Mouse (Mus musculus) urinary bladder, postnatal 36 days (tissue): ENCODE measurements around the gene Gm10563.
"Not testable (repeated sequence)": the region's sequence is repeated elsewhere in the genome, so short reads cannot be mapped to it uniquely, and the experiment has no call there.

Source experiments
- DNase-seq, 2 experiments: peaks; one replicate each; pipeline ENCODE4 v3.0.0; 2022; ENCODE audit warnings: low spot score in 2 of 2, mixed read lengths in 1 of 2

The Gm10563 gene

DNA sequence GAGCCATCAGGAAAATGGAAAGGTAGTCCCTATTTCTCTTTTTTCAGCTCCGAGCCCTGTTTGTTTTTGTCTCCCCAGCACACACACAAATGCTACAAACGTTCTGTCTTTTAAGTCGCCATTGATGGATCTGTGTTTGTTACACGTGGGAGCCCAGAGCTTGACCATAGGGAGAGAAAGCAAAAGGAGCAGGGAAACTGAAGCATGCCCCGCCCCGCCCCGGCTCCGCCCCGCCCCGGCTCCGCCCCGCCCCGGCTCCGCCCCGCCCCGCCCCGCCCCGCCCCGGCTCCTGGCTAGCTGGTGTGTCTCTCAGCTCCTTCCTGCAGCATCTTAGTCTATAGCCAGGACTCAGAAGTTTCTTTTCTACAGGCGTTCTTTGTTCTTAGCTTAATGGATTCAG lies 46.7 kb downstream of the Gm10563 start:
- DNase-seq, result no peak

DNA sequence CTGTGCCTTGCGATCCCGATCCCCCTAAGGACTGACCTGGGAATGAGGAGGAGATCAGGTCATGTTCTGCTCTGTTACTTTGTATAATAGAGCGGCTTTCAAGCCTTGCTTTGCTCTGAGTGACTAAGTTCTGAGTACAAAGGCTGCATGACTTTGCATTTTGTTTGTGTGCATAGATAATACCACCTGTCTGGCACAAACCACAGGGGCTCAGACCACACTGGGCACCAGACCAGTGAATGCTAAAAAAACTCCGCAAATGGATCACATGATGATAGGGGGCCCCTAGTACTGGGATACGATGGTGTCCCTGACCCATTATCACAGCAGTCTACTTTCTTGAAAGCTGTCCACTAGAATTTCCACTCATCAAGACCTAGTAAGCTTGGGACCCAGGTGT lies 48.6 kb downstream of the Gm10563 start:
- no peak for DNase-seq

DNA sequence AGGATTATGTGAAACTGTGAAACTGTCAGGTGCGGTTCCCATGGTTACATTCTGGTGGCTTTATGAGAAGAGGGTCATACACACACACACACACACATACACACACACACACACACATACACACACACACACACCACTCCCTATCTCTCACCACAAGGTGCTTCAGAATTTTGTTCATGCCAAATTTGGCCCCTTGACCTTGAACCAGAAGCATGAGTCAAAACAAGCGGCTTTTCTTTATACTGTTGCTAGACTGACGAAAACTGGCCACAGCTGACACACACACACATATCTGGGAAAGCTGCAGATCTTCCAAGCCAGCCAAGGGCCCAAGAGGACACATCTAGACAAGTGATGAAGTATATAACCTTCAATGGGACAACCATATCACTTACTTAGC lies 49.4 kb downstream of the Gm10563 start:
- no peak for DNase-seq

DNA sequence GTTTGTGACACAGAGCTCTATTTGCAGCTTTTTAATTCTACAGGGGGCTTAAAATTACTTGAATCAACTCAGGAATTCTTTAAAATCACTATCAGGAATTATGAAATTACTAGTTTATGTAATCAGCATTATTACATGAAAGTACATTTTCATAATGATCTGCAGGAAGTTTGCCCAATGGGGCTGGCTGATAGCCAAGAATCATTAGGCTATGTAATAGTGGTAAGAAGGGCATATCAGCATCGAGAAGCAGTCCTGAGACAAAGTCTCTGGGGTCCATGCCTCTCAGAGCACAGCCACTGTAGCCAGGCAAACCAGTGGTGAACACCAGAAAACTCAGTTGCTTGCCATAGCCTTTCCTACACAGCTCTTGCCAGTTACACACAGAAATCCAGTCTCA lies 51.4 kb downstream of the Gm10563 start:
- DNase-seq, result no peak

DNA sequence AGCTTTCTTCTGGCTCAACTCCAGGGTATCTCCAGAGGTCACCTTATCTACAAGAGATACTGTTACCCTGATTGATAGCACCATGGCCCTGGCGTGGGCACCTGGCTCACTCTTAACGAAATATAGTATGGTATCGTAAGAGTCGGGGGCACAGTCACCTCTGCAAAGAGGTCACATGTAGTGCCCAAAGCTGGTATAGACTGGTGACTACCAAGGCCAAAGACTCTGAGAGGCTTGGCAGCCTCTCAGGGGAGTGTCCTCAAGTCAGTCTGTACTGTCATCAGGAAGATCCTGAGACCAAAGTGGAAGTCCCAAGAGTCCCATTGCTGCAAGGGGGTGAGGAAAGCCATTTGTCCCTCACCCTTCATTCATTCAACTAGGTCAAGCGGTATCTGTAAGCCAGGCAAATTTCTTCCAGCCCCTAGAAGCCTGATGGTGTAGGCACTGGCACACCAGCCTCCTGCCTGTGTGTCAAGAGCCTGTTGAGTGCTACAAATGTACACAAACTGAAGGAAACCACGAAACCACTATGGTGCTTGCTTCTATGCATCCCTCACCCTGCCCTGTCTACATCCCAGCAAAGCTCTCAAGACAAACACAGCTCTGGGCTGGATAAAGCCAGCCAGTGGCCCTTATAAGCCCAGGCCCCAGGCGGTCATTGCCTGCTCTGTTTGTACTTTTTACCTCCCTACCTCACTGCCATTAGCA lies 54.0 kb downstream of the Gm10563 start:
- no peak for DNase-seq

DNA sequence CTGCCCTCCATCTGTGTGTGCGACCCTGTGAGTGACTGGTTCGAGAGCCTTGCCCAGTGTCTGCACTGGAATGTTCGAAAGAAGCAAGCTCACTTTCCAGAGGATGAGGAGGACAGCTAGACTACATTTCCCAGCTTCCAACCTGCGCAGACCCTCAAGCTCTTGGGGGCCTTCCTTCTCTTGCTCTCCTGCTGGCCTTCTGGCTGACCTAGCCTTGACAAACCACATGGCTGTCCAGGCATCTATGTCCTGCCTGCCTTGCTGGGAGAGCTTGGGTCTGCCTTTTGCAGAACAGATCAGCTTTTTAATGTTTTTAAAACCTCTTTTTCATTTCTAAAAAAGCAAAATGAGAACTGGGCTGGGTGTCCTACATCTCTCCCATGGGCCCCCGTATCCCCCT lies 55.9 kb downstream of the Gm10563 start:
- DNase-seq, result no peak

DNA sequence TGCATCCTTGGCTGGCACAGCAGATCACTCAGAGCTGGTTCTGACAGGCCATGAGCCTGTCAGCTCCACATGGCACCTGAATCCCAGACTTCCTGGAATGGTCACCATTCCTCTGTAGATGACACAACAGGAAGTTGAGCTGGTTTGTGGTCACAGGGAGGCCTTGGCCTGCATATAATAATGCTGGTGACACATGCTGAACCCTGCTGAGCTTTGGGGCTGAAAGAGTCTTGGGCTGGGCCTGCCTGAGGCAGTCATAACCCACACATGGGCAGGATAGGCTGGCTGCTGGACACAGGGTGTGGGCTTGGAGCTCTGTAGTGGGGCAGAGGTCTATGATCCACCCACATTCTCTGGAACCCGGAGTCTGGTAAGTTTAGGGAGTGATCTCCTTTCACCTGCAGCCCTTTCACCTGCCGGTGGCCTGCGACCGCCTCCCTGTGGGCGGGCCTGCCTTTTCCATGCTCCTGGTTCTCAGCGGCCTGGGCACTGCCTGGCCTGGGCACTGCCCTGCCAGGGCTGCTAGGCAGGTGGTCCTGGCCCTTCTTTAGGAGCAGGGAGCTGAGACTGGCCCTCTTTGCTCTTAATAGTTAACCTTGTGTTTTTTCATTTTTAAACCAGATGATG lies 62.8 kb downstream of the Gm10563 start:
- peak; percentile 45 to 74 for DNase-seq

DNA sequence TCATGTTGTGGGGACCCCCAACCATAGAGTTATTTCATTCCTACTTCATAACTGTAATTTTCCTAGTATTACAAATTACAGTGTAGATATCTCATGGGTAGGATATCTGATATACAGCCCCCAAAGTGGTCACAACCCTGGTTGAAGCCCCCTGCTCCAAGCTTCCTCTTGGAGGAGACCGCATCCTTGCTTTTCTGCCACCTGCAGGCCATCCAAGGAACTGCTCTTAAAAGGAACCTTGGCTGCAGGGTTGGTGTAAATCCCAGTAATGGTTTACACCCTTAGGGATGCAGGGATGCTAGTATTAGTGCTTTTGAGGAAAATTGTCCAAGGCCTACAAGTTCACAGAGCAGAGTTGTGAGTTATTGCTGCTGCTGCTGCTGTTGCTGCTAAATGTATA lies 64.8 kb downstream of the Gm10563 start:
- DNase-seq, result no peak

DNA sequence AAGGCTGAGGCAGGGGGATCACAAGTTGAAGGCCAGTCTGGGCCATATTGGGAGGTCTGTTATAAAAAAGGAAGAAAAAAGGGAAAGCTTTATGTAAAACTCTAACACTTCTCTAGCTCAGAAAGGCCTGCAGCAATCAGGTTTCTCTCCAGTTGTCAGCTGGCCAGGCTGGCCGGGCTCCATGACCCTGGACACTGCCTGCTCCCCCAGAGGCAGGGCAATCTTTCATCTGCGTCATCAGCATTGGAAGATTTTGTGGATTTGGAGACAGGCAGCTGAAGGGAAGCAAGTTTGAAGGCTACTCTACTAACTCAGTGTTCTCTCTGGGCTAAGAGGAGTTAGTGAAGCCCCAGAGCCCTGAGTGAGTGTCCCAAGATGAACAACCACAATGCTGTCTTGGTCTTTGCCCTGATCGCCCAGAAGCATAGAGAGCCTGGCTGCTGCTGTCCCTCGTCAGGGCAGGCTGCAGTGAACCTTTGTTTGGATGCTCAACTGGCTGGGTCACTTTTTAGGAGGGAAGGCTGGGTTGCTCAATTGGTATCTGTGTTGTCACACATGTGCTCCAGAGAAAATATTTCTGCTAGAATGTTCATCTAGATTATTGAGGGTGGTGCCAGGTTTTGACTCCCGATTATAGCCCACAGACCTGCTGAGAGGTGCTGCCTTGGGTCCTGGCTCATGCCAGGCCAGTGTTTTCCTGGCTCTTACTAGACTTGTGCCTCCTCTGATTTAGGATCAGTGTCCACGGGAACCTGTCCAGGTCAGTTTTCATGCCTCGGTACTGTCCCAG lies 66.7 kb downstream of the Gm10563 start:
- peak in 1 of 2 experiments; percentile 82 for DNase-seq

DNA sequence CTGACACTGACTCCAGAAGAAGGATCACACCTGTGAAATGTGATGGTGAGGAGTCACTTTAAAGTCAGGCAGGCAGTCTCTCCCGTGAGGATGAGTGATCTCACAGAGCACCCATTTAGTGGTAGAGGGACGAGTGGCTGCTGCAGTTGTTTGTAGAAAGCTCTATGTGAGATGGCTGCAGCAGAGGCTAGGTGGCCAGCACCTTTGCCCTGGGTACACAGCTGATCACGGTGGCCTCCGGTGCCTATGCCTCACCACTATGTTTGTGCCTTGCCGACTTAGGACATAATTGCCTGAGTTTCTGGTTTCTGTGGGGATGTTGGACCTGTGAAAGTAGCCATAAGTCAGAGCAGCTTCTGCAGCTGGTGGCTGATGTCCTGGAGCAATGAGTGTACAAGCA lies 67.5 kb downstream of the Gm10563 start:
- DNase-seq, result no peak

DNA sequence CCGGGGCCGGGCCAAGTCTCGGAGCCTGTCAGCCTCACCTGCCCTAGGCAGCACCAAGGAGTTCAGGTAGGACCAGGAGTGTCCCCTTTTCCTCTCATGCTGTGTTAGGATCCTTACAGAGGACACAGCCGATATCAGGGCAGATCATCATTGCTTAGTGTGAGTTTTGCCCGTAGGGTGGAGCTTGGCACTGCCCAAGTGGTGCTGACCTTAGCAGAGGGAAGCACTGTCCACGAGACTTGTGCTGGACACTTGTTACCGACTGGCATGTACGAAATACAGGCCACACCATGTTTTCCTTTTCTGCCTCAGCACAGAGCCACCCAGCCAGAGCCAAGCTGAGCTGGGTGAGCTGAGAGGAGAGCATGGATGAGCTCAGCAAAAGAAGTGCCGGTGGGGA lies 68.1 kb downstream of the Gm10563 start:
- DNase-seq, result no peak

DNA sequence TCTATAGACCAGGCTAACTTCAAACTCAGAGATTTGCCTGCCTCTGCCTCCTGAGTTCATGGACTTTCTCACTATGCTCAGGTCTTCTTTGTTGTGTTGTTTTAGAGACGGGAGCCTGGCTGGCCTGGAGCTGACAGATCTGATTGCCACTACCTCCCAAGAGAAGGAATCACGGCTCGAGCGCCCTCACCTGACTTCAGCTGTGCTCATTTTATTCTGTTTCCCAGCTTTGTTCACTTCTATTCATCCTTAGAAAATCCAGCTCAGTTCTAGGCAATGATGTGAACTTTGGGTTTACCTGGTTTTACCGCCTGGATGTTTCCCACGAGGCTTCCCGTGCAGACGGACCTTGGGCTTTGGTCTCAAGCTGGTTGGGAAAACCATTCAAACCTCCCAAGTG lies 69.7 kb downstream of the Gm10563 start:
- DNase-seq, result no peak

DNA sequence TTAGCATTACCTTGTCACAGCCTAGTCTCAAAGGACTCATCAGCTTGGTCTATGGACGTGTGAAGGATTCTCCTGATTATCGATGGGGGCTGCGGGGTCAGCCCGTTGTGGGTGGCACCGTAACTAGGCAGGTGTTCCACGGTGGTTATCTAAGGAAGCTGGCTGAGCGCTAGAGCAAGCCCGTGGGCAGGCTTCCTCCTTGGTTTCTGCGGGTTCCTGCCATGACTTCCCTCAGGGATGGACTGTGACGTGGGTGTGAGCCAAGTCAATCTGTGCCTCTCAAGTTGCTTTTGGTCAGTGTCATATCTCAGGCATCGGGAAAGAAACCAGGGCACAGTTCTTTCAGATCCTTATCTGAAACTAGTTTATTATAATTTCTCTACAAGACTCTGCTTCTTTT lies 70.3 kb downstream of the Gm10563 start:
- DNase-seq, result no peak

DNA sequence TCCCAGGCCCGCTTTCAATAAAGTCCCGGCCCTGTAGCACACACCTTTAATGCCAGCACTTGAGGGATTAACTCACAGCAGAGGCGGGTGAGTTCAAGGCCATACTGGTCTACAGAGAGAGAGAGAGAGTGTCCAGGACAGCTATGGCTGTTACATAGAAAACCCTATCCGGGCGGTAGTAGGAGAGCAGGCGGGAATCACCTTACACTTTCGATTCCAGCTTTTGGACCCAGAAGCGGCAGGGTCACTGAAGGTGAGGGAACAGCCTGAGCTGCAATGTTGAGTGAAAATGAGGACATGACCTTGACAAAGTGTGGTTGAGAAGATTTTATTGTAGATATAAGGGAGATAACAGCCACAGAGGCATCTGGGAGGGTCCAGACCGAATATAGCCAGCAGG lies 71.3 kb downstream of the Gm10563 start:
- no peak for DNase-seq

DNA sequence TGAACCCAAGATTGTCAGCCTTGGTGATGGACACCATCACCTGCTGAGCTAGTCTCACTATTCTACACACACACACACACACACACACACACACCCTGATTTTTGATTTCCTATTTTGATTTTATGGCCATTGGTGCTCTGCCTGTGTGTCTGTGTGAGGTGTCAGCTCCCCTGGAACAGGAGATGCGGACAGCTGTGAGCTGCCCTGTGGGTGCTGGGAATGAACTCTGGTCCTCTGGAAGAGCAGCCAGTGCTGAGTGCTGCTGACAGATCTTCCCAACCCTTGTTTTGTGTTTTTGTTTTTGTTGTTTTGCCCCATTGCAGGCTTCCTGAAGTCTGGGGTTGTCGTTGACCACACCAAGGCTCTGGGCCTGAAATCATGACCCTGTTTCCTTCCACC lies 72.1 kb downstream of the Gm10563 start:
- DNase-seq, result no peak

DNA sequence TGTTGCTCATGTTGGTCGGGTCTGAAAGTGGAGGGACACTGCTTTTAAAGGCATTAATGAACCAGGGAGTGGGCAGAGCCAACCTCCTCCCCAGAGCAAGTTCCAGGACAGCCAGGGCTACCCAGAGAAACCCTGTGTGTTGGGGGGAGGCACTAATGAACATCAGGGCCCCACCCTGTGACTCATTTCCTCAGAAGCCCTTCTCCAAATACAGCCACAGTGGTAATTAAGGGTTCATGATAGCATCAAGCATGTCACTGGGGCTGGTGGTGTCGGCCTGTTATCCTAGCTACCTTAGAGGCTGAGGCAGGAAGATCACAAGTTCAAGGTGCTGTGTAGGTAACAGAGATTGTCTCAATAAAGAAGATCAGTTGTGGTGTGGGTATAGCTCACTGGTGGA lies 73.8 kb downstream of the Gm10563 start:
- DNase-seq, result no peak

DNA sequence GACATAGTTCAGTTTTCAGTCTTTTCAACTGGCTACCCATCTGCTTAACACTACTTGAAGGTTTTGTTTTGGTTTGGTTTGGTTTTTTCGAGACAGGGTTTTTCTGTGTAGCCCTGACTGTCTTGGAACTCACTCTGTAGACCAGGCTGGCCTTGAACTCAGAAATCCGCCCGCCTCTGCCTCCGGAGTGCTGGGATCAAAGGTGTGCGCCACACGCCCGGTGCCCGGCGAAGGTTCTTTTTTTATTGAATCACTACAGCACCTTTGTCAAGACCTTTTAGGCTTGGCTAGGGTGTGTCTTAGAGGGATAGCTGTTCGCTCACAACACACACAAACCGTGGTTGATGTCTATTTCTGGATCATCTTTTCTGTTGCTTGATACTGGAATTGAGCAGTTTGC lies 74.9 kb downstream of the Gm10563 start:
- DNase-seq, result not testable (repeated sequence)

DNA sequence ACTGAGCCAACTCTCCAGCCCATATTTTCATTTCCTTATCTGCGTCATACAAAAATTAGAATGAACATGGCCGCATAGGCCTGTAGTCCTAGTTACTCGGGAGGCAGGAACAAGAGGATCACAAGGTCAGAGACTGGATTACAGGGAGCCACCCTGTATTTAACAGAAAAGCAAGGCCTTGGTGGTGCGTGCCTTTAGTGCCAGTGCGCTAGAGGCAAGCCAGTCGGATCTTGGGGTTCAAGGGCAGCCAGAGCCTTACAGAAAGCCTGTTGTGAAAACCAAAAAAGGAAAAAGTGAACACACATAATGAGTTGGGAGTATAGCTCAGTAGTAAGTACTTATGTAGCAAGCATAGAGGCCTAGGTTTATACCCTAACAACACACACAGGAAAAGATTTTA lies 75.4 kb downstream of the Gm10563 start:
- no peak for DNase-seq

DNA sequence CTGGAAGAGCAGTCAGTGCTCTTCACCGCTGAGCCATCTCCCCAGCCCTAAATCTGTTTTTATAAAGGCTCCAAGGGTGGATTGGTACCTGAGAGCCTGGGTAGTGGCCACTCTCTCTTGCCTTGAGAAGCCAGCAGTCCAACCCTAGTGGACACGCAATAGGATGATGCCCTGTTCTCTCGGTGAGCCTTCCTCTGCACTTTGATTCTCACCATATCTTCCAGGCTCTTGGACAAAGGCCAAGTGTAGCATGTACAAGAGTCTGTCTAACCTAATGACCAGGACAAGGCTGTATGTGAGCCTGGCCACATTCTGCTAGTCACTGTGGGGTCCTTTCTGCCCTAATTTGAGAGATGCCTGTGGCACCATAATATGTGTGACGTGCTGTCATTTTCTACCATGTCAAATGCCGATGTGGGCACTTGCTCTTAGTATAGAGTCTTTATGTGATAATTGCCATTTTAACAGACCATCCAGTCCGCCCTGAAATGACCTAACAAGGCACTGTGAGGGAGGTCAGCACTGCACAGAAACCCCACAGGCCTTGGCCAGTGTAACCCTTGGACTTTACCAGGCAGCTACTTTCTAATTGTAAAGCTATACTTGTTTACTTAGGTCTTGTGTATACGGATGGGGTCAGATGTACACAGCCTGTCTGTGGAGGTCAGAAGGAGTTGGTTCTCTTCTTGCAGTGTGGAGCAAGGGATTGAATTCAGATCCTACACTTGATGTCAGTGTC lies 76.4 kb downstream of the Gm10563 start:
- no peak for DNase-seq

DNA sequence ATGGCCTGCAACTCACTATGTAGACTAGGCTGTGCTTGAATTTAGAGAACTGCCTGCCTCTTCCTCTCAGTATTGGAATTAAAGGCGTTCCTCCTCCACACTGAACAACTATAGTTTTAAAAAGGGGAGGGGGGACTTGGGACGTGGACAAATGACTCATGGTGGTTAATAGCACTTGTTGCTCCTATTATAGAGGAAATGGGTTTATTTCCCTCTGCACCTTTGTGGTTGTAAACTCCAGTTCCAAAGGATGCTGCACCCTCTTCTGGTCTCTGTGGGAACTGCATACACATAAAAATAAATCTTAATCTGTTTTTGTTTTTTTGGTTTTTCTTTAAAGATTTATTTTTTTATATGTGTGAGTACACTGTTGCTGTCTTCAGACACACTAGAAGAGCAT lies 77.0 kb downstream of the Gm10563 start:
- no peak for DNase-seq

DNA sequence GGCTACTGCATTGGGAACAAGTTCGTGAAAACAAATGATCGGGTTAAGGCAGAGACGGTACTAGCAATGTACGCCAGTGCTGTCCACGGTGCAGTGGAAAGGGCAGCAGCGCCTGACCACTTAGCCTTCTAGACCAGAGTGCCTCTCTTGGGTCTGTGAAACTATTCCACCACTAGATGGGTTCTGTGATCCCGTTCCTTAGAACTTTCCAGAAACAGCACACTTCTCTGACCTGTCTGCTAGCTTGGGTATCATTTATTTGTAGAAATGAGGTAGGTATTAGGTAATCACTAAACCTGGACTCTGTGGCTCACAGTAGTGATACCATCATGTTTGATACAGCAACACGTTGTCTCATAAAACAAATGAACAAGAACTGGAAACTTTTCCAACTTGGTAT lies 78.7 kb downstream of the Gm10563 start:
- DNase-seq, result no peak
